Mouse (Mus musculus) small intestine, adult 2 months (tissue): Measurements from ENCODE around the gene Mgat3.

Source experiments
- CTCF ChIP-seq: fragments of 200-500 bp; IDR thresholded peaks from 2 replicates; pipeline ENCODE4 v1.5.1; 2012; ENCODE audit warnings: low read depth, mild to moderate bottlenecking, control low read depth, inconsistent platforms, low read length, moderate library complexity, mixed read lengths; ENCODE audit not compliant: insufficient replicate concordance, insufficient read length; ENCODE audit errors: extremely low read depth
- POLR2A ChIP-seq: fragments of 200-500 bp; IDR thresholded peaks from 2 replicates; pipeline ENCODE4 v1.6.1; 2012; ENCODE audit warnings: low read depth, mild to moderate bottlenecking, control low read depth, inconsistent platforms, low read length, moderate library complexity

DNA sequence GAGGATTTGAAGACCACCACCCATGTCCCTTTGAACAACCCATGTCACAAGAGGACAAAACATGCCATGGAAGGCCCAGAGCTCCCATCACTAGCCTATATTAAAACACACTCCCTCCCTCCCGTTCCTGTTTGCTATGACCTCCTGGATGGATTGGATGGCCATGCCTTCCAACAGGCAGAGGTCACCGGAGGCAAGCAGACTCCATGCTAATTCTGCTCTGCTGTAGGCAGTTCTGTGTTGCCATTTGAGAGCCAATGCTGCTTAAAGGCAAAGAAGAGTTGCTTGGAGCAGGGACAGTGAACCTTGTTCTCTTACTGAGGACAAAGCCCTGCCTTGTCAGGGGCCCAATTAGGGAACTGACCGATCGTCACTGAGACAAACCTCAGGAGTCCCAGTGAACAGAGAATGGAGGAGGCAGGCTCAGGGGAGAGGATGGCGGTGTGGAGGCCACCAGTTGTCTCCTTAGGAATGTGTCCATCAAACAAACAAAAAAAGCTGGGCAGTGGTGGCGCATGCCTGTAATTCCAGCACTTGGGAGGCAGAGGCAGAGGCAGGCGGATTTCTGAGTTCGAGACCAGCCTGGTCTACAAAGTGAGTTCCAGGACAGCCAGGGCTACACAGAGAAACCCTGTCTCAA, 86.0 kb downstream of the Mgat3 start:
- no peak for TF ChIP-seq CTCF
- TF ChIP-seq POLR2A: no peak
